Mouse (Mus musculus) liver, postnatal 0 days (tissue): Measurements from ENCODE around the gene Pola2. TPM values are rescaled to one million over a fixed set of nuclear protein-coding genes. Genes with fewer than 3 reads are reported as not detected.

ENCODE experiments used
- ATAC-seq: fragments of 200-750 bp; cut with Nextera tagmentation; 2 replicates; pipeline ENCODE4 v1.8.0; 2017; ENCODE audit warnings: mild to moderate bottlenecking, moderate library complexity
- DNase-seq: peaks from one replicate; pipeline ENCODE4 v3.0.0-alpha.2; 2016
- H3K27ac ChIP-seq: fragments of 300-500 bp; sonication (generic); 2 replicates; pipeline ENCODE4 v1.5.1; 2014; ENCODE audit warnings: antibody characterized with exemption, moderate library complexity, mild to moderate bottlenecking, low read depth
- H3K27me3 ChIP-seq: fragments of 300-500 bp; sonication (generic); 2 replicates; pipeline ENCODE4 v1.6.1; 2014; ENCODE audit warnings: low read length, control low read depth, mixed read lengths; ENCODE audit not compliant: insufficient read depth
- H3K36me3 ChIP-seq: fragments of 300-500 bp; sonication (generic); replicated peaks from 2 replicates; pipeline ENCODE4 v1.6.1; 2014; ENCODE audit warnings: mild to moderate bottlenecking, control low read depth, low read length, moderate library complexity, mixed read lengths; ENCODE audit not compliant: insufficient read depth
- H3K4me1 ChIP-seq: fragments of 300-500 bp; sonication (generic); 2 replicates; pipeline ENCODE4 v1.6.1; 2014; ENCODE audit warnings: antibody characterized with exemption, mild to moderate bottlenecking, control low read depth; ENCODE audit not compliant: insufficient read depth
- H3K4me2 ChIP-seq: fragments of 300-500 bp; sonication (generic); 2 replicates; pipeline ENCODE4 v1.6.1; 2014; ENCODE audit warnings: low read depth, mild to moderate bottlenecking, low read length, moderate library complexity, mixed read lengths
- H3K4me3 ChIP-seq: fragments of 300-500 bp; sonication (generic); 2 replicates; pipeline ENCODE4 v1.5.1; 2014; ENCODE audit warnings: low read depth, low read length
- H3K9ac ChIP-seq: fragments of 300-500 bp; sonication (generic); replicated peaks from 2 replicates; pipeline ENCODE4 v1.6.1; 2014; ENCODE audit warnings: mild to moderate bottlenecking, moderate library complexity
- H3K9me3 ChIP-seq: fragments of 300-500 bp; sonication (generic); 2 replicates; pipeline ENCODE4 v1.6.1; 2016; ENCODE audit warnings: mild to moderate bottlenecking, control low read depth, low read length, mixed read lengths
- CTCF ChIP-seq: sonication (generic); IDR thresholded peaks from 2 replicates; pipeline ENCODE4 v1.5.1; 2016; ENCODE audit warnings: antibody characterized with exemption, low read depth
- EP300 ChIP-seq: IDR thresholded peaks from 2 replicates; pipeline ENCODE4 v1.6.1; 2016; ENCODE audit warnings: antibody characterized with exemption, low read depth, mild to moderate bottlenecking
- WGBS: fragments of 180-500 bp; shearing (Covaris S2); extraction: QIAGEN DNeasy Blood & Tissue Kit; methylation state at CpG from one replicate; pipeline ENCODE4 v1.1.7; 2014; ENCODE audit not compliant: insufficient replicate concordance; 5-methylcytosine and 5-hydroxymethylcytosine counted together
- polyA plus RNA-seq: library from polyadenylated mRNA; unstranded; fragments of >200 nt; fragmentation: Nextera tagmentation; extraction: Ambion mirVana; gene quantifications from 2 replicates; pipeline ENCODE4 v1.2.1, GENCODE M21; 2015

The Pola2 gene
- polyA plus RNA-seq, 1 experiment from 2014 or later, result 21.5 TPM

DNA sequence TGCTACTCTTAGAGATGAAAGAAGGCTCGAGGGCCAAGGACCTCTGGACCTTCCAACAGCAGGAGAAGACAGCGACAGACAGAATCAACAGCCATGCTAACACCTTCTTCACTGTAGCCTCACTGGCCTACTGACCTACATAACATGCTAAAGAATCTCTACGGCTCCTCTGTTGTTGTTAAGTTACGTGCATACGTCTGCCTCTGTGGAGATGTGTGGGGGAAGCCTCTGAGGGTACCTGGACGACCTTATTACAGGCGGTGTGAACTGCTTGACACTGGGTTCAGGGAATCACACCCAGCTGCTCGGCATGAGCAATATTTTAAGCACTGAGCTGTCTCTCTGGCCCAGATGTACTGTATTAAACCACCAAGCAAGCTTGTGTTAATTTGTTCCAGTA is 36.5 kb downstream of the Pola2 start:
- 79% methylated on average over 8 of the region's 8 CpGs for WGBS

GRCm38 (mm10) chr19:5927026-5927425 is 37.0 kb downstream of the Pola2 start:
- no peaks in the 10 kb centered on the region for H3K9me3 ChIP-seq
- 71% methylated on average over 11 of the region's 11 CpGs for WGBS
- H3K4me3 ChIP-seq, result no peak overlapping the region
- no peaks in the 10 kb centered on the region; the same call in 1 of the 2 replicates for H3K27me3 ChIP-seq
- no peak overlapping the region for H3K4me2 ChIP-seq
- ATAC-seq, result no peak
- no peak overlapping the region for H3K9ac ChIP-seq
- TF ChIP-seq EP300, result no peak
- no peak for TF ChIP-seq CTCF
- H3K27ac ChIP-seq, result no peak overlapping the region
- H3K36me3 ChIP-seq, result no peaks in the 10 kb centered on the region
- peaks cover 45% of the 10 kb centered on the region for H3K4me1 ChIP-seq
- no peak for DNase-seq

More for the DNA sequence above, 36.5 kb downstream of the Pola2 start:
- H3K27ac ChIP-seq, result no peak overlapping the region
- TF ChIP-seq CTCF, result no peak
- TF ChIP-seq EP300, result no peak
- H3K4me2 ChIP-seq, result no peak overlapping the region
- H3K9me3 ChIP-seq, result no peaks in the 10 kb centered on the region
- no peak for ATAC-seq
- H3K4me3 ChIP-seq, result no peak overlapping the region
- no peak overlapping the region for H3K9ac ChIP-seq
- H3K36me3 ChIP-seq, result no peaks in the 10 kb centered on the region
- H3K4me1 ChIP-seq, result peaks cover 40% of the 10 kb centered on the region
- DNase-seq, result no peak
- no peaks in the 10 kb centered on the region; the same call in 1 of the 2 replicates for H3K27me3 ChIP-seq

- H3K27ac ChIP-seq, result peak overlapping the region; percentile 66; the same call in 1 of the 2 replicates
- ATAC-seq (no peak), DNase-seq (no peak)
- H3K36me3 ChIP-seq, result no peaks in the 10 kb centered on the region
- no peak for TF ChIP-seq CTCF
- no peak for TF ChIP-seq EP300
- H3K4me1 ChIP-seq, result peaks cover 48% of the 10 kb centered on the region
- 29% methylated on average over 11 of the region's 11 CpGs for WGBS
- no peaks in the 10 kb centered on the region; the same call in 1 of the 2 replicates for H3K27me3 ChIP-seq
- peak overlapping the region; percentile 37; the same call in 1 of the 2 replicates for H3K9ac ChIP-seq
- peak overlapping the region; percentile 100 for H3K4me2 ChIP-seq
- H3K4me3 ChIP-seq, result peak overlapping the region; percentile 69
- H3K9me3 ChIP-seq, result no peaks in the 10 kb centered on the region
Measured at GRCm38 (mm10) chr19:5925311-5925855, 38.6 kb downstream of the Pola2 start.

DNA sequence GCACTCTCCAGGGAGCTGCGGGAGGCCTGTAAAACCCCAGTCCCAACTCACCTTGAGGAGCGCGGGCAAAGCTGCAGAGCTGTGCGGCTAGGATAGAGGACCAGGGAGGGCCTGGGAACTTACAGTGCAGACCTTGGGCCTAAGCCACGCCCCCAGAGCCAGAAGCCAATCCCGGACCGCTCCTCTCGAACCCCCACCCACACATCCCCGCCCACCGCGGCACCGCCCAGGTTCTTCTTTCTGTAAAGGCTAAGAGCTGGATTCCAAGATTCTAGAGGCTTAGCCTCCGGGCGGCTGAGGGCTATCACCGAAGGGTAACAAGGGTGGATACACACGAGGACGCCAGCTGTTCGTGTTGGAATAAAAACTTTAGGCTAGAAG is 39.3 kb downstream of the Pola2 start, which contains the start of gene Cdc42ep2:
Cdc42ep2 (minus strand) TSS at position 104 of the 381 bp plus-strand sequence.
- 0% methylated on average over 18 of the region's 18 CpGs for WGBS
- no peak for TF ChIP-seq CTCF
- no peak for TF ChIP-seq EP300

GRCm38 (mm10) chr19:5923990-5924712 is 39.9 kb downstream of the Pola2 start:
- H3K4me3 ChIP-seq, result peak overlapping the region; percentile 69
- H3K4me2 ChIP-seq, result peak overlapping the region; percentile 100
- no peaks in the 10 kb centered on the region; the same call in 1 of the 2 replicates for H3K27me3 ChIP-seq
- peak overlapping the region; percentile 71 for H3K9ac ChIP-seq
- peak; percentile 93 for DNase-seq
- no peaks in the 10 kb centered on the region for H3K9me3 ChIP-seq
- peak; percentile 14 for ATAC-seq
- TF ChIP-seq EP300, result 0 out of 2 replicates have a peak, but pooled peaks have one; percentile 15
- TF ChIP-seq CTCF, result peak; percentile 90
- peak overlapping the region; percentile 76 for H3K27ac ChIP-seq
- WGBS, result under 1% methylated on average over 38 of the region's 38 CpGs
- peaks cover 40% of the 10 kb centered on the region for H3K4me1 ChIP-seq
- no peaks in the 10 kb centered on the region for H3K36me3 ChIP-seq

More for the DNA sequence above, 39.3 kb downstream of the Pola2 start, which contains the start of gene Cdc42ep2:
- peak within 1 kb of the TSS; percentile 71 for H3K9ac ChIP-seq
- H3K9me3 ChIP-seq, result no peaks in the 10 kb centered on the region
- H3K27me3 ChIP-seq, result no peaks in the 10 kb centered on the region; the same call in 1 of the 2 replicates
- H3K4me2 ChIP-seq, result peak within 1 kb of the TSS; percentile 100
- no peaks in the 10 kb centered on the region for H3K36me3 ChIP-seq
- peak; percentile 78 for ATAC-seq
- peak within 1 kb of the TSS; percentile 76 for H3K27ac ChIP-seq
- peak within 1 kb of the TSS; percentile 69 for H3K4me3 ChIP-seq
- DNase-seq, result peak; percentile 98
- H3K4me1 ChIP-seq, result peaks cover 46% of the 10 kb centered on the region

DNA sequence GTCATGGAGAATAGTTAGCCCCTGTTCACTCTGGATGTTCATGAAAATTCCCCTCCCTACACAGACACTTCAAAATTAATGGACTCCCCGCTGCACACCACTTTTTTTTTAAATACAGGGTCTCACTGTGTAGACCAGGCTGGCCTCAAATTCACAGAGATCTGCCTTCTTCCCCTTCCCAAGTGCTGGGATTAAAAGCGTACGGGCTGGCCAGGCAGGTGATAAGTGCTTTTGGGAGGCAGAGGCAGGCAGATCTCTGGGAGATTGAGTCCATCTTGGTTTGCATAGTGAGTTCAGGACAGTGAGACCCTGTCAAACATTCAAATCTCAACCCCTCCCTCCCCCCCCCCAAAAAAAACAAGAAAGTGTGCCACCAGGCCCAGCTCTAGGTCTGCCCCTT is 41.0 kb downstream of the Pola2 start:
- H3K4me2 ChIP-seq, result peak overlapping the region; percentile 100
- peak overlapping the region; percentile 85 for H3K27ac ChIP-seq
- no peaks in the 10 kb centered on the region for H3K9me3 ChIP-seq
- WGBS, result 84% methylated on average over 3 of the region's 3 CpGs
- peaks cover 34% of the 10 kb centered on the region for H3K4me1 ChIP-seq
- no peaks in the 10 kb centered on the region for H3K36me3 ChIP-seq
- H3K4me3 ChIP-seq, result peak overlapping the region; percentile 9; the same call in 1 of the 2 replicates
- no peak for DNase-seq
- no peaks in the 10 kb centered on the region; the same call in 1 of the 2 replicates for H3K27me3 ChIP-seq
- H3K9ac ChIP-seq, result 0 out of 2 replicates have a peak overlapping the region, but pooled peaks have one; percentile 64
- ATAC-seq, result no peak
- no peak for TF ChIP-seq EP300
- TF ChIP-seq CTCF, result no peak
